Mouse (Mus musculus): Measurements from ENCODE around the gene Cldn8. TPM values are rescaled to one million over a fixed set of nuclear protein-coding genes. Genes with fewer than 3 reads are reported as not detected.

Gene Cldn8
- total RNA-seq (2021): not detected
- long read RNA-seq, experiment 1: 0 reads
- long read RNA-seq, experiment 2: 0 reads

GRCm38 (mm10) chr16:88563045-88563913 is at the start of gene Cldn8:
Cldn8 (minus strand) TSS chr16:88563183.
- DNase-seq: no peak

- no peak for DNase-seq
These were observed 49.7 kb upstream of the Cldn8 start for GRCm38 (mm10) chr16:88612712-88613111.

GRCm38 (mm10) chr16:88611922-88612321 is 48.9 kb upstream of the Cldn8 start, which contains the start of gene Krtap24-1:
Krtap24-1 (minus strand) TSS chr16:88612279.
- DNase-seq: no peak

GRCm38 (mm10) chr16:88604570-88604969 is 41.6 kb upstream of the Cldn8 start:
- no peak for DNase-seq

- DNase-seq: no peak
These were observed 39.5 kb upstream of the Cldn8 start for GRCm38 (mm10) chr16:88602464-88602863.

- no peak for DNase-seq
These were observed 37.3 kb upstream of the Cldn8 start for GRCm38 (mm10) chr16:88600303-88600702.

GRCm38 (mm10) chr16:88599504-88600237 is 36.7 kb upstream of the Cldn8 start:
- no peak for DNase-seq

GRCm38 (mm10) chr16:88592758-88593157 is 29.8 kb upstream of the Cldn8 start:
- no peak for DNase-seq

GRCm38 (mm10) chr16:88583338-88583737 is 20.4 kb upstream of the Cldn8 start:
- no peak for DNase-seq

- DNase-seq: no peak
These were observed 13.1 kb upstream of the Cldn8 start for GRCm38 (mm10) chr16:88575885-88576679.

- no peak for DNase-seq
These were observed 10.0 kb upstream of the Cldn8 start for GRCm38 (mm10) chr16:88572904-88573404.

- no peak for DNase-seq
These were observed 7.2 kb upstream of the Cldn8 start for GRCm38 (mm10) chr16:88570136-88570535.

GRCm38 (mm10) chr16:88569732-88570131 is 6.7 kb upstream of the Cldn8 start:
- no peak for DNase-seq

GRCm38 (mm10) chr16:88569096-88569495 is 6.1 kb upstream of the Cldn8 start:
- no peak for DNase-seq

GRCm38 (mm10) chr16:88561617-88562164 is 1.3 kb downstream of the Cldn8 start:
- DNase-seq: no peak

- DNase-seq: no peak
These were observed 20.5 kb downstream of the Cldn8 start for GRCm38 (mm10) chr16:88542488-88542887.

GRCm38 (mm10) chr16:88539841-88540487 is 23.0 kb downstream of the Cldn8 start:
- no peak for DNase-seq

GRCm38 (mm10) chr16:88511348-88511747 is 51.6 kb downstream of the Cldn8 start:
- DNase-seq: no peak
